Mouse (Mus musculus) bone marrow, adult 2 months (tissue): ENCODE results near the gene Ctps. TPM values are rescaled to one million over a fixed set of nuclear protein-coding genes. Genes with fewer than 3 reads are reported as not detected.

Source experiments
- H3K27ac ChIP-seq: fragments of 200-500 bp; 2 replicates; pipeline ENCODE4 v1.5.1; 2012; ENCODE audit warnings: low read depth, mild to moderate bottlenecking, control low read depth, inconsistent platforms, low read length; ENCODE audit not compliant: control insufficient read depth, poor library complexity, insufficient read depth
- H3K4me1 ChIP-seq: fragments of 200-500 bp; 2 replicates; pipeline ENCODE4 v1.6.1; 2011; ENCODE audit warnings: low read length; ENCODE audit not compliant: control insufficient read depth, insufficient read depth
- H3K4me3 ChIP-seq: fragments of 200-500 bp; replicated peaks from 2 replicates; pipeline ENCODE3; 2011; ENCODE audit warnings: mild to moderate bottlenecking, low read depth, low read length, control low read depth; ENCODE audit not compliant: control insufficient read depth
- CTCF ChIP-seq: fragments of 200-500 bp; IDR thresholded peaks from 2 replicates; pipeline ENCODE4 v1.5.1; 2011; ENCODE audit warnings: low read length, control low read depth; ENCODE audit not compliant: control insufficient read depth, insufficient read depth
- POLR2A ChIP-seq: fragments of 200-500 bp; IDR thresholded peaks from 2 replicates; pipeline ENCODE4 v1.6.1; 2011; ENCODE audit warnings: low read depth, mild to moderate bottlenecking, control low read depth, low read length, borderline replicate concordance; ENCODE audit not compliant: control insufficient read depth
- WGBS: fragments of 180-500 bp; shearing (Covaris S2); methylation state at CpG from one replicate; pipeline ENCODE4 v1.1.7; 2018; 5-methylcytosine and 5-hydroxymethylcytosine counted together
- polyA plus RNA-seq: library from polyadenylated mRNA; stranded (reverse); fragments of >200 nt; gene quantifications from 2 replicates; pipeline ENCODE4 v1.2.4, GENCODE M21; 2011; ENCODE audit warnings: low replicate concordance; ENCODE audit not compliant: missing spikeins, insufficient read depth, insufficient read length

Gene Ctps
- polyA plus RNA-seq, 1 experiment = 17.5 TPM

GRCm38 (mm10) chr4:120556592-120556991 lies 13.5 kb downstream of the Ctps start:
- Histone ChIP-seq H3K4me3 (no peak overlapping the region), H3K4me1 (no peaks in the 10 kb centered on the region), H3K27ac (no peak overlapping the region)
- TF ChIP-seq POLR2A (no peak), CTCF (no peak)
- WGBS = 89% methylated on average over 6 of the region's 6 CpGs

GRCm38 (mm10) chr4:120544896-120545295 lies 25.2 kb downstream of the Ctps start:
- H3K4me3 ChIP-seq = no peak overlapping the region
- TF ChIP-seq CTCF = no peak
- H3K27ac ChIP-seq = no peak overlapping the region
- no peaks in the 10 kb centered on the region for H3K4me1 ChIP-seq
- 92% methylated on average over 1 of the region's 1 CpGs for WGBS

GRCm38 (mm10) chr4:120538664-120539063 lies 31.4 kb downstream of the Ctps start:
- 91% methylated on average over 10 of the region's 10 CpGs for WGBS
- Histone ChIP-seq H3K4me1 (no peaks in the 10 kb centered on the region), H3K4me3 (no peak overlapping the region), H3K27ac (no peak overlapping the region)
- TF ChIP-seq CTCF (no peak), POLR2A (no peak)

- TF ChIP-seq CTCF = no peak
- 77% methylated on average over 6 of the region's 6 CpGs for WGBS
- Histone ChIP-seq H3K4me3 (no peak within 1 kb of the TSS), H3K27ac (no peak within 1 kb of the TSS), H3K4me1 (no peaks in the 10 kb centered on the region)
Observed at GRCm38 (mm10) chr4:120531986-120532385, 38.1 kb downstream of the Ctps start, which contains the start of gene Slfnl1. Gene Slfnl1, plus strand, starts transcription at chr4:120532231.

GRCm38 (mm10) chr4:120528171-120528570 lies 41.9 kb downstream of the Ctps start:
- H3K4me1 ChIP-seq = no peaks in the 10 kb centered on the region
- WGBS = 91% methylated on average over 9 of the region's 9 CpGs
- TF ChIP-seq POLR2A = no peak
- no peak for TF ChIP-seq CTCF
- no peak overlapping the region for H3K4me3 ChIP-seq
- no peak overlapping the region for H3K27ac ChIP-seq

GRCm38 (mm10) chr4:120523092-120523491 lies 47.0 kb downstream of the Ctps start:
- 71% methylated on average over 3 of the region's 3 CpGs for WGBS
- TF ChIP-seq CTCF (no peak), POLR2A (no peak)
- H3K27ac ChIP-seq = no peak overlapping the region
- no peaks in the 10 kb centered on the region for H3K4me1 ChIP-seq
- H3K4me3 ChIP-seq = no peak overlapping the region

- no peaks in the 10 kb centered on the region for H3K4me1 ChIP-seq
- H3K27ac ChIP-seq = no peak overlapping the region
- no peak for TF ChIP-seq CTCF
- no peak for TF ChIP-seq POLR2A
- H3K4me3 ChIP-seq = no peak overlapping the region
- WGBS = 91% methylated on average over 4 of the region's 4 CpGs
Observed at GRCm38 (mm10) chr4:120522351-120522750, 47.7 kb downstream of the Ctps start.

GRCm38 (mm10) chr4:120521761-120522160 lies 48.3 kb downstream of the Ctps start:
- WGBS = 84% methylated on average over 5 of the region's 5 CpGs
- TF ChIP-seq CTCF (no peak), POLR2A (no peak)
- Histone ChIP-seq H3K27ac (no peak overlapping the region), H3K4me3 (no peak overlapping the region), H3K4me1 (no peaks in the 10 kb centered on the region)

GRCm38 (mm10) chr4:120517335-120517734 lies 52.7 kb downstream of the Ctps start:
- 59% methylated on average over 4 of the region's 4 CpGs for WGBS
- Histone ChIP-seq H3K27ac (no peak overlapping the region), H3K4me1 (no peaks in the 10 kb centered on the region), H3K4me3 (no peak overlapping the region)
- TF ChIP-seq CTCF (no peak), POLR2A (no peak)
